Mouse (Mus musculus) regulatory T cell (primary cell): Measurements from ENCODE around the gene Trim30c.
"Not testable (repeated sequence)": the region's sequence is repeated elsewhere in the genome, so short reads cannot be mapped to it uniquely, and the experiment has no call there.

Source experiments
- in situ Hi-C: fragments of 300-600 bp; cut with MboI, MseI; formaldehyde crosslinking; loops from one replicate; pipeline ENCODE4 v1.15.1; 2025; ENCODE audit warnings: high pct_unique_total_duplicates

Gene Trim30c

DNA sequence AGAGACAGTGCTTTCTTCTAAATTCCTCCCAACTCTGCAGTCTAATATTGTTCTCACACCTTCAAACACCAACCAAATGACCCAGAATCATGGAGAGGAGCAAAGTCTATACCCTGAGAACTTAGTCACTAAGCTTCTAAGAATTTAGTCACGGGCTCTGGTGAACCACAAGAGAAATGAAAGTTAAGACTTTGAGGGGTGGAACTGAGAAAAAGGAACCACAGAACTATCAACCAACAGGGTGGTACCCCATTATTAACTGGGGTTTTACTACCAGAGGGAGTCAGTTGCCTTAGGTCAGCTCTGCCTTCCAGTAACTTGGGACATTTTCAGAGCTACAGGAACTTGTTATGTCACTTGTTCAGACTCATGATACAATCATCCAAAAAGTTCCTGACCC is at the start of gene Trim30c:
TSS of gene Trim30c (minus strand) at position 140 of the 400 bp plus-strand sequence.
- in situ Hi-C loops, result loop anchor here (5.0 kb wide), 1 partner anchor 62 kb away; no protein-coding TSS in a partner anchor

DNA sequence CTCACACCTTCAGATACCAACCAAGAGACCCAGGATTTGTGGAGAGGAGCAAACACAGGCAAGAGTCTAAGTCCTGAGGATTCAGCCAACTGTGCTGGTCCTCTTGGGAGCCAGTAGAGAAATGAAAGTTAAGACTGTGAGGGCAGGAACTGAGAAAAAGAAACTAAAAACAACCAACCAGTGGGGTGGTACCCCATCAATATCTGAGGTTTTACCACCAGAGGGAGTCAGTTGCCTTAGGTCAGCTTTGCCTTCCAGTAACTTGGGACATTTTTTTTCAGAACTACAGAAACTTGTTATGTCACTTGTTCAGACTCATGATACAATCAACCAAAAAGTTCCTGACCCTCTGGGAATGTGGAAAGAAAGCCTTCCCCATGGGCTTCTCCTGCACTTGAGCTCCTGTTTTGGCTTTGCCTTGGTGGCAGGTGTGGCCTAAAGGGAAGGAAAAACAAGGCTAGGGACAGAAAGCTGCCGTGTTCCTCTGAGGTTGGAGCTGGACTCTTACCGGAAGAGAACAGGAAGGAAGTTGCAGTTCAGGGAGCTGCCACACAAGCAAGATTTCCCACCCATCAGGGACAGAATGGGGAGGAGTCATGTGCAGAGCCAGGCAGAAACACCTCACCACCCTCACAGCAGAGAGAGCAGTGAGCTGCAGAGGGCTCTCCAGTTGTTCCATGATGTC is 45.5 kb upstream of the Trim30c start:
- in situ Hi-C loops, result loop anchor here (5.0 kb wide), 2 partner anchors 94 to 156 kb away; partner anchors contain the start of genes Olfr655 and Trim12c

DNA sequence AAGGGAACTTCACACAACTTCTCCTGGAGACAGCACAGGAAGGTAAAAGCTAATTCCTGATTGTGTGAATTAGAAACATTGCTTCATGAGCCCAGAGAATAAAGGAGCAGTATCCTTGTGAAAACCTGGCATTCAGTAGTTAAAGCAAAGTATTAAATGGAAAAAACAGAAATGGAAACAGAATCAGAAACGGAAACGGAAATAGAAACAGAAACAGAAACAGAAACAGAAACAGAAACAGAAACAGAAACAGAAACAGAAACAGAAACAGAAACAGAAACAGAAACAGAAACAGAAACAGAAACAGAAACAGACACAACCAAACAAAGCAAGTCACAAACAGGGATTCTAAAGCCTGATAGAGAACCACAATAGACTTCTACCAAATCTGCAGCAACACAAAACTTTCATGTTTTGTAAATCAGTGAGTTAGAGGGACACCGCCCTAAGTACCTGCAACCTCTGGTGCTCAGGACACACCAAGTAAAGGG is 3.9 kb upstream of the Trim30c start:
- in situ Hi-C loops, result loop anchor here (5.0 kb wide), 1 partner anchor 58 kb away; no protein-coding TSS in a partner anchor

DNA sequence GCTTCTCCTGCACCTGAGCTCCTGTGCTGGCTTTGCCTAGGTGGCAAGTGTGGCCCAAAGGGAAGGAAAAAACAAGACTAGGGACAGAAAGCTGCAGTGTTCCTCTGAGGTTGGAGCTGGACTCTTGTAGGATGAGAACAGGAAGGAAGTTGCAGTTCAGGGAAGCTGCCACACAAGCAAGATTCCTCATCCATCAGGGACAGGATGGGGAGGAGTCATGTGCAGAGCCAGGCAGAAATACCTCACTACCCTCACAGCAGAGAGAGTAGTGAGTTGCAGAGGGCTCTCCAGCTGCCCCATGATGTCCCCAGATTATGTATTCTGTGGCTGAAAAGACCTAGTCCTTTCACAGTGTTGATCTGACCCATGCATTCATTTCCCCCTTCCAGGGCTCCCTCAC is 503 bp upstream of the Trim30c start:
- in situ Hi-C loops, result loop anchor here (5.0 kb wide), 1 partner anchor 61 kb away; no protein-coding TSS in a partner anchor

DNA sequence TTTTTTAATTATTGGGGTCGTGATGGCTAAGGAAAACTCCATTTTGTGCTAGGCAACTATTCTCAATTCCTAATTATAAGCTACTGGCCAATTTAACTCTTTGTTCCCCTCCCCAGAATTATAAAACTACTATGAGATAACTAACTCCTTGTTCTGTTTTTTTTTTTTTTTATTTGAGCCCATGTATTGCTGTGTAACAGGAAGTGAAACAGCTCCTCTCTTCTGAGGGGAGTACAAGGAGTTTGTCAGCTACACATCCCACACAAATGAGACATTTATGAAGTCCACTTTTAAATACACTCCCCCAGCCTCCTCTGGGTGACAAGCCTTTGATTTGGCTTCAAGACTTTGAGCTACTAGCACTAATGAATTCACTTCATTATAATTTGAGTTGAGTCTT is 2.1 kb downstream of the Trim30c start:
- in situ Hi-C loops, result no loop called here

DNA sequence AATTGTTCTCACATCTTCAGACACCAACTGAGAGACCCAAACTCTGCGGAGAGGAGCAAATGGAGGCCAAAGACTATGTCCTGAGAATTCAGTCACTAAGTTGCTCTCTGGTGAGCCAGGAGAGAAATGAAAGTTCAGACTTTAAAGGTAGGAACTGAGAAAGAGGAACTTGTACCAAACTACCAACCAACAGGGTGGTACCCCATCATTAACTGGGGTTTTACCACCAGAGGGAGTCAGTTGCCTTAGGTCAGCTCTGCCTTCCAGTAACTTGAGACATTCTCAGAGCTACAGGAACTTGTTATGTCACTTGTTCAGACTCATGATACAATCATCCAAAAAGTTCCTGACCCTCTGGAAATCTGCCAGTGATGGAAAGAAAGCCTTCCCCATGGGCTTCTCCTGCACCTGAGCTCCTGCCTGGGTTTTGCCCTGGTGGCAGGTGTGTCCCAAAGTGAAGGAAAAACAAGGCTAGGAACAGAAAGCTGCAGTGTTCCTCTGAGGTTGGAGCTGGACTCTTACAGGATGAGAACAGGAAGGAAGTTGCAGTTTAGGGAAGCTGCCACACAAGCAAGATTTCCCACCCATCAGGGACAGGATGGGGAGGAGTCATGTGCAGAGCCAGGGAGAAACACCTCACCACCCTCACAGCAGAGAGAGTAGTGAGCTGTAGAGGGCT is 30.8 kb downstream of the Trim30c start, which contains the start of gene Trim30b:
TSS of gene Trim30b (minus strand) at position 149 of the 679 bp plus-strand sequence.
- in situ Hi-C loops, result loop anchor here (5.0 kb wide), 1 partner anchor 232 kb away; the partner anchor contains the start of gene Olfr655

DNA sequence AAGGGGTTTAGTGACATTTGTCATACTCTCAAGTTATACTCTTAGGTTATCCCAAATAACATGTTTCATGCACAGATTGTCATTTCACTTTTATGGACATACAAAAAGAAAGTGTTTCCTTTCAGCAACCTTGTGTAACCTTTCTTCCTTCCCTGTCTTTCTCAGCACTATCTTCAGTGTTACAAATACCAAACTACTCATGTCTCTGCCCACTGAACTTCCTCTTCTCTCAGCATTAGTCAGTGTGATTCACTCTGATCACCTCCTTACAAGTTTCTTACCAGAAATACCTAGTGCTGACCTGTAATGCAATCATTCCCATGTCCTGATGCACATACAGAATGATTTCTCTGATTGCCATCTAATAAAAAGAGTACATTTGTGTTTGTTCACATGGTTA is 34.3 kb downstream of the Trim30c start:
- in situ Hi-C loops, result loop anchor here (5.0 kb wide), 1 partner anchor 236 kb away; the partner anchor contains the start of gene Olfr655

DNA sequence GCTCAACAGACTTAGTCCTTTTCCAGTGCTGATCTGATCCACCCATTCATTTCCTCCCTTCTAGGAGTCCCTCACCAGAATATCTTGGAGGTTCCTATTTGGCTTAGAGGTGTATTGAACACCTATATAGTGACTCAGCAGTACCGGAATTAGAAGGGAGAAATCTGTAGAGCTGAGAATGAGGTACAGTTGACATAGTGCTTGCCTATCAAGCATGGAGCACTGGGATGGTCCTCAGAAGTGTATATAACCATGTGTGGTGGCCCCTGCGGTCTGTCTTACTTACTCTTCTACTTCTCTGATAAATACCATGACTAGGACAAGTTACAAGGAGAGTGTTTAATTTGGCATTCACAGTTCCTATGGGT is 47.1 kb downstream of the Trim30c start:
- in situ Hi-C loops, result loop anchor here (5.0 kb wide), 1 partner anchor 94 kb away; no protein-coding TSS in a partner anchor

DNA sequence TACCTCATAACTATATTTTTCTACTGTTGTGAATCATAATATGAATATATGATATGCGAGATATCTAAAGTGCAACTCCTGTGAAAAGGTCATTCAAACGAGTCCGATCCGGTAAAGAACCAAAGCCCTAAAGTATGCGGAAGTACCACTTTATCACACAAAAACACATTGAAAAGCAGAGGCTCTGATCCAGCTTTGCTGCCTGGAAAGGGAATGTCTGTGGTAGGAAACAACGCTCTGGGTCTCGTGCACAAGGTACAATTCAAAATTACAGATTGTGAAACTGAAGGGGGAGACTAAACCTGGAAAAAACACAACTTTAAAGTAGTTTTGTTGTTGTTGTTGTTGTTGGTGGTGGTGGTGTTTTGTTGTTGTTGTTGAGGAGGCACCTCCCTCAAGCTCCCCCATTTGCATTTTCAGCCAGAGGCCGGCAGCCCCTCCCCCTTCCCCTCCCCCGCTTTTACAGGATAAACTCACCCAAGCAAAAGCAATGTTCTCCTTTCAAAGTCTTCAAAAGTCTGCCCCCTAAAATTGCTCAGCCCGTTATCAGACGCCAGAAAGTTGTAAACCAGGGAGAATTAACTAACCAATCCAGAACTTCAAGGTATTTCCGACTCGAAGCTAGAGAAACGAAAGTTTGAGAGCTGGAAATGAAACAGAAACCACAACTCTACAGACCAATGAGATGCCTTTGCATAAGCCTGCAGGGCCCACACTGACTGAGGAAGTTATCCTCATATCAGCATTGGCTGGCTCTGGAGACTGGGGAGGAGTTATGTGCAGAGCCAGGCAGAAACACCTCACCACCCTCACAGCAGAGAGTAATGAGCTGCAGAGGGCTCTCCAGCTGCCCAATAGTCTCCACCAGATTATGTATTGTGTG is 47.7 kb downstream of the Trim30c start, which contains the start of gene Trim12c:
TSS of gene Trim12c (minus strand) at position 646 of the 883 bp plus-strand sequence.
- in situ Hi-C loops, result loop anchor here (5.0 kb wide), 1 partner anchor 94 kb away; no protein-coding TSS in a partner anchor

DNA sequence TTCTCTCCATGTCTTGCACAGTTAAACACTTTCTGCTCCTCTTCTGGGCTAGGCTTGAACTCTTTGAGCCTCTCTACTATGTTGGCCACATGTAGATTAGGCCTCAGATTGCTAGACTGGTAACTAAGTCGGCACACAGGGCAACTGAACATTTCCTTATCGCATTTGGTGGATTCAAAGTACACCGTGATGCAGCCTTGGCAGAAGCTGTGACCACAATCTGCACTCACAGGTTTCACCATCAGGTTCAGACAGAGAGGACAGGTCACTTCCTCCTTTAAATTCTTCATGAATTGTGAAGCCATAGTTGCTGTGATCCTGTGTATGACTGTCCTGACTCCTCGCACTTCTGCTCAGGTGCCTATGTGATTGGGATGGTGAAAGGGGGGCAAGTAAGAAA is 52.6 kb downstream of the Trim30c start:
- in situ Hi-C loops, result loop anchor here (10.0 kb wide), 1 partner anchor 1863 kb away; the partner anchor contains the start of genes Olfr543 and Olfr544

DNA sequence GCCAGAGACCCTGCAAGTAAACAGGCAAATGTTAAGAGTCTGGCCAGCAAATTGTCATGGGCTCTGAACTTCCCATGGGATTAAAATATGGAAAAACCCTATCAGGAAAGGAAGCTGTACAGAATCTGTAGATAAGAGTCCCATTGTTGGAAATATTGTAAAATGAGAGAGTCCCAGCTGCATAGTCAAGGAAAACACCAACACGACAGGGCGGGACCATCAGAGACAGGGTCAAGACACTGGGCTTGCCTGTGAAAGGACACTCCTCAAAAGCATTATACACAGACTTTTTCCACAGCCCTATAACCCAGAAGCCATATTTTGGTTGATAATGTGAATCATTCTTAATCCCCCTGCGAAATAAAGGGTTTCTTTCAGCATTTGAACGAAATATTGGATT is 59.9 kb downstream of the Trim30c start:
- in situ Hi-C loops, result loop anchor here (10.0 kb wide), 1 partner anchor 1856 kb away; the partner anchor contains the start of genes Olfr543 and Olfr544

DNA sequence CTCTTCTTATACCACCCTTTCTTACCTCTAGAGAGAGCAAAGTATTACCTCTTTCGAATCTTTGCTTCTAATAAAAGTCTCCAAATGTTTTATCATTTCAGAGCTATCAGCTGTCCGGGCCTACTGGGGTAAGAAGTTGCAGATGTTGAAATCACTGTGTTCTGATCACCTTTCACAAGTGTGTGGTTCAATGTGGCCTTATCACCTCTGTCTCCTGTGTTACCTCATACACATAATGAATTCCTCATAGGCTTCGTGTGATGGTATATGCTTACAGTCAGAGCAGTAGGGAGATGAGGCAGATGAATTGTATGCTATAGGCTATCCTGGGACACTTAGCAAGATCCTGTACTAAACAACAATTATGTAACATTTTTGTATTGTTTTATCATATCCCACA is 65.1 kb downstream of the Trim30c start:
- in situ Hi-C loops, result not testable (repeated sequence)
